Mouse (Mus musculus): Measurements from ENCODE around the gene Exoc4. TPM values are rescaled to one million over a fixed set of nuclear protein-coding genes. Genes with fewer than 3 reads are reported as not detected.

Gene Exoc4
- polyA plus RNA-seq, 1 experiment from 2014 or later, result 70.0 TPM

DNA sequence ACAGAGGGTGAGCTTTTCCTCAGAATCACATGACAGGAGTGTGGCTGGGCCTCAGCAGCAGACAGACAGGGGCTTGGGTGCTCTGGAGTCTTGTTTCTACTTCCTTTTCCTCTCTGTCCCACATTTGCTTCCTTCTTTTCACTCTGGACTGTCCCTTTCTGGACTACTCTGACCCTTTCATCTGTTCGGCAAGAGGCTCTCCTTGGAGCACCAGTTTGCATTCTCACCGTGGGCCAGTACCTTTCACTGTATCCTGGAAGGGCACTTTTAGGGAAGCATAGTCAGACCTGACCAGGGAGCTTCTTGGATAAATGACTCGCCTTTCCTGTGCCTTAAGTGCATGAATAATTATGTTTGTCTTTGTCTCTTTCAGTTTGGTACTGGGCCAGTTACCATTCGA is 266.5 kb downstream of the Exoc4 start:
- H3K27ac ChIP-seq (ENCODE audit: low read length), result peak overlapping the region; percentile 60; the same call in 1 of the 2 replicates
- peaks cover 7% of the 10 kb centered on the region for H3K4me1 ChIP-seq (replicated peaks; ENCODE audit: control insufficient read depth, insufficient read depth, low read length)
- no peaks in the 10 kb centered on the region for H3K27me3 ChIP-seq (replicated peaks; ENCODE audit: control insufficient read depth, insufficient read depth, low read length)
- H3K4me2 ChIP-seq (ENCODE audit: low read length), result no peak overlapping the region
- no peaks in the 10 kb centered on the region; the same call in 1 of the 2 replicates for H3K36me3 ChIP-seq (ENCODE audit: control insufficient read depth, insufficient read depth)
- H3K9ac ChIP-seq (replicated peaks; ENCODE audit: low read depth, low read length), result peak overlapping the region; percentile 39; the same call in 1 of the 2 replicates
- no peak for ATAC-seq
- no peaks in the 10 kb centered on the region for H3K9me3 ChIP-seq (ENCODE audit: control insufficient read depth, low read length)
- 21% methylated on average over 4 of the region's 4 CpGs for WGBS
- no peak overlapping the region for H3K4me3 ChIP-seq (replicated peaks; ENCODE audit: low read length)

DNA sequence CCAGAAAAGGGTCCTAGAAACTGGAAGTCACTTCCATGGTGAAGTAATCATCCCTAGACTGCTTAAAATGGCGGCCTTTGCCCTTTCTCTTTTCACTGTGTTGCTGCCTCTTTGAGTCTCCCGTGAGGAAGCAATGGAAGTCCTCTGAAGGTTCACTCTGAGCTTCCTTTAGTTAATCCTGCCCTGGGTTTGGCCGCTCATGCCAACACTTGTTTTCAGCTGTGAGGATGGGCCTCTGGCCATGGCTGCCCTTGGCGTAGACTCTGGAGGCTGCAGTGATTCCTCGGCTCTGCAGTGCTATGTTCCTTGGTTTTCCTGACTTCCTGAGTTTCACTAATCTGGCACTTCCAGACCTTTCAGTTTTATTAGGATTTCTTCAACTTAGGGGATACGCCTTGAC is 267.9 kb downstream of the Exoc4 start:
- Histone ChIP-seq H3K9me3 (ENCODE audit: control insufficient read depth, low read length) (no peaks in the 10 kb centered on the region), H3K36me3 (ENCODE audit: control insufficient read depth, insufficient read depth) (no peaks in the 10 kb centered on the region), H3K4me3 (replicated peaks; ENCODE audit: low read length) (no peak overlapping the region), H3K9ac (replicated peaks; ENCODE audit: low read depth, low read length) (no peak overlapping the region), H3K4me2 (ENCODE audit: low read length) (no peak overlapping the region), H3K27ac (ENCODE audit: low read length) (no peak overlapping the region), H3K4me1 (replicated peaks; ENCODE audit: control insufficient read depth, insufficient read depth, low read length) (peaks cover 7% of the 10 kb centered on the region), H3K27me3 (replicated peaks; ENCODE audit: control insufficient read depth, insufficient read depth, low read length) (no peaks in the 10 kb centered on the region)
- 83% methylated on average over 6 of the region's 6 CpGs for whole genome bisulfite sequencing
- no peak for ATAC-seq

DNA sequence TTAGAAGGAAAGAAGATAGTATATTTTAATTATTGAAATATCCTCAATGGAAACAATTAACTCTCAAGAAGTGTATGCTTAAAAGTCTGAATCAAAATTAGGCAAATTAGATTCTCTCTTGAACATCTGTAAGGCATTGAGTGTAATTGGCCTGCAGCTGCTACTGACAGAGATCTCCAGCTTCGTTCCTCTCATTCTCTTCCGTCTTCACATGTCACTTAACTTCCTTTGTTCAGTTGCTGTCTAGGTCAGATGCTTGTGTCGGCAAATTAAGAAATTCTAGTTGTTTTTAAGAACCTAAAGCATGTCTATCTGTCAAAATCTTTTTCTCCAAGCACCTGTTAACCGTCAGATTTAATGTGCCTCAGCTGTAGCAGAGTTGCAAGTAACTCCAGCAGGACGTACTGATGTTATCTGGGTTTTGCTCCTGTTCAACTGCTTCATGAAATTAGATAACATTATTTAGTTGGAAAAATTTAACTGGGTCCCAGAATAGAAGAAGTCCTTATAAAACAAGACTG is 269.1 kb downstream of the Exoc4 start:
- Histone ChIP-seq H3K36me3 (ENCODE audit: control insufficient read depth, insufficient read depth) (no peaks in the 10 kb centered on the region), H3K27ac (ENCODE audit: low read length) (peak overlapping the region; percentile 47), H3K9ac (replicated peaks; ENCODE audit: low read depth, low read length) (no peak overlapping the region), H3K4me2 (ENCODE audit: low read length) (no peak overlapping the region), H3K4me1 (replicated peaks; ENCODE audit: control insufficient read depth, insufficient read depth, low read length) (peaks cover 7% of the 10 kb centered on the region), H3K4me3 (replicated peaks; ENCODE audit: low read length) (no peak overlapping the region), H3K9me3 (ENCODE audit: control insufficient read depth, low read length) (no peaks in the 10 kb centered on the region), H3K27me3 (replicated peaks; ENCODE audit: control insufficient read depth, insufficient read depth, low read length) (no peaks in the 10 kb centered on the region)
- ATAC-seq, result 0 out of 2 replicates have a peak, but pooled peaks have one; percentile 43
- 37% methylated on average over 5 of the region's 5 CpGs for WGBS

DNA sequence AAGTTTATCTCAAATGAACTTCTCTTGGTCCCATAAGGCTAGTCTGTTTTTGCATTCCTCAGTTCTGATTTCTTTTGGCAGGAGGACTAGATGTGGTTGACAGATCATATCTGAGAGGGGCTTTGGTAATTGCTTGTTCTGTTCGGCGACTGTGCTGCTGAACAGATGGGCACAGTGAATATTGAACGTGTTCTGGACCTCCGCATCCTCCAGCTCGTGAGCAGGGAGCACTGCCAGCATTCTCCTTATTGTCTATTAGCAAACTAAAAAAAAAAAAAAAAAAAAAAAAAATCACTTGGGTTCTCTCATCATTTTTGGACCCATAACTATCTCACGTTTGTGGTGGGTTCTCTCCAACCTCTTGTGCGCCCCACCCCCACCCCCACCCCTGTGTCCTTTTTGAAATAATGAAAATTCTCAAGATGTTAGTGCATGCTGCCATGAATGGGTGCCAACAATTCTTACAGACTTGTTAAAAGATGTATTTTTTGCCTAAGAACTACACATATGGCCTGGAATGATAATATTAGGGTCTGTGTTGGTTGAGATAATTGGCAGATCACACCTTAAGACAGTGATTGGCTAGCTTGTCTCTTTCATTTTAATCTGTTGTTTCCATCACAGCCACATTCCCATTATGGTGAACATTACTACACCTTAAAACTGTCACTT is 276.9 kb downstream of the Exoc4 start:
- peak; percentile 95 for ATAC-seq
- H3K27ac ChIP-seq (ENCODE audit: low read length), result peak overlapping the region; percentile 87
- 39% methylated on average over 7 of the region's 7 CpGs for WGBS
- no peak overlapping the region for H3K4me2 ChIP-seq (ENCODE audit: low read length)
- no peaks in the 10 kb centered on the region for H3K36me3 ChIP-seq (ENCODE audit: control insufficient read depth, insufficient read depth)
- H3K9me3 ChIP-seq (ENCODE audit: control insufficient read depth, low read length), result no peaks in the 10 kb centered on the region
- no peaks in the 10 kb centered on the region for H3K27me3 ChIP-seq (replicated peaks; ENCODE audit: control insufficient read depth, insufficient read depth, low read length)
- no peak overlapping the region for H3K9ac ChIP-seq (replicated peaks; ENCODE audit: low read depth, low read length)
- H3K4me3 ChIP-seq (replicated peaks; ENCODE audit: low read length), result no peak overlapping the region
- H3K4me1 ChIP-seq (replicated peaks; ENCODE audit: control insufficient read depth, insufficient read depth, low read length), result peaks cover 6% of the 10 kb centered on the region

DNA sequence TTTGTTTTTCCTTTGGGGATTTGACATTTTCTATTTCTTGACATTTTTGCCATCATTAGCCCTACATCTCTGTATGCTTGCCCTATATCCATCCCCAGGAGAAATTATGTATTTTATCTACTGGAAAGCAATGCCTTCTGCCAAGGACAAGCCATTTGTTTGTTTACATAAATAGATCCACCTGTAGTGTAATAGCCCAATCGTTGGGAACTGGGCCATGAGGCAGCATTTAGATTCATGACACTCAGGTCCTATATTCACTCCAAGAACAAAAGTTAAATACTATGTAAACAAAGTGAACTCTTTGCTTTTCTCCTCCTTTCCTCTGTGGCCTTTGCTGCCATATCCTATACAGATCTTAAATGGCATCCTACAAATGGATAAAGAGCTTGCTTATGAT is 291.5 kb downstream of the Exoc4 start:
- Histone ChIP-seq H3K4me3 (replicated peaks; ENCODE audit: low read length) (no peak overlapping the region), H3K27me3 (replicated peaks; ENCODE audit: control insufficient read depth, insufficient read depth, low read length) (no peaks in the 10 kb centered on the region), H3K27ac (ENCODE audit: low read length) (no peak overlapping the region), H3K4me2 (ENCODE audit: low read length) (no peak overlapping the region), H3K36me3 (ENCODE audit: control insufficient read depth, insufficient read depth) (no peaks in the 10 kb centered on the region), H3K4me1 (replicated peaks; ENCODE audit: control insufficient read depth, insufficient read depth, low read length) (no peaks in the 10 kb centered on the region), H3K9ac (replicated peaks; ENCODE audit: low read depth, low read length) (no peak overlapping the region), H3K9me3 (ENCODE audit: control insufficient read depth, low read length) (no peaks in the 10 kb centered on the region)
- ATAC-seq, result no peak
- 86% methylated on average over 1 of the region's 1 CpGs for WGBS

DNA sequence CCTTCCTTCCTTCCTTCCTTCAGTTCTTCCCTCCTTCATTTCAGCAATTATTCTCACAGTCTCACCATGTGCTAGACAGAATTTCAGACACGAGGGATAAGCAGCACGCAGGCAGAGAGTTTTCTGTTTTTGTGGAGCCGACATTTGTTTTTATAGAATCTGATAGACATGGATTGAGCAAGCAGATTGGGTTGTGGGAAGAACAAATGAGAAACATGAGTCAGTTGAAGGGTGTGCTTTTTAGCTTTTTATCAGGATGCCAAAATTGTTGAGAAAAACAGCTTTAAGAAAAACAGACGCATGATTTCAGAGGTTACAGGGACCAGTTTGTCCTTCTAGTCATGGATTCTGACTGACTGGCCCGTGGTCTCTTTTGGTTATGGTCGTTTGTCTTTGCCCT is 293.8 kb downstream of the Exoc4 start:
- H3K27ac ChIP-seq (ENCODE audit: low read length), result peak overlapping the region; percentile 58
- 0 out of 2 replicates have a peak, but pooled peaks have one; percentile 26 for ATAC-seq
- no peaks in the 10 kb centered on the region for H3K36me3 ChIP-seq (ENCODE audit: control insufficient read depth, insufficient read depth)
- H3K9me3 ChIP-seq (ENCODE audit: control insufficient read depth, low read length), result no peaks in the 10 kb centered on the region
- no peaks in the 10 kb centered on the region for H3K4me1 ChIP-seq (replicated peaks; ENCODE audit: control insufficient read depth, insufficient read depth, low read length)
- H3K4me3 ChIP-seq (replicated peaks; ENCODE audit: low read length), result no peak overlapping the region
- WGBS, result 59% methylated on average over 6 of the region's 6 CpGs
- H3K9ac ChIP-seq (replicated peaks; ENCODE audit: low read depth, low read length), result no peak overlapping the region
- no peak overlapping the region for H3K4me2 ChIP-seq (ENCODE audit: low read length)
- no peaks in the 10 kb centered on the region for H3K27me3 ChIP-seq (replicated peaks; ENCODE audit: control insufficient read depth, insufficient read depth, low read length)

DNA sequence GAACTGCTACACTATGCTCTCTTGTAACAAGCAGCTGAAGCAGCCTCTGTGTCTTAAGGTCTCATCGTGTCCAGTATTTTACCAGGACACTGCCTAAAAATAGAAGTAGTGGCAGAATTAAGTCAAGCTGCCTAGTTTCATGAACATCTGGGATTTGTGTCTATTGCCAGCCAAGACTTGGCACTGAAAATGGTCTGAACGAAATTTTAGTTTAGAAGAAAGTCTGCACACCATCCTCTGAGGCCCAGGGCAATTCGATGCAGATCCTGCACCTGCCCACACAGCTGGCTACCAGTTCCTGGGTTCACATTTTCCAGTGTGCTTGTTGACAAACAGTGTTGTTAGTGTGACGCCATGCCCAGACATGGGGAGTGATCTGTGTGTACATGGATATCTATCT is 303.0 kb downstream of the Exoc4 start:
- H3K9me3 ChIP-seq (ENCODE audit: control insufficient read depth, low read length), result no peaks in the 10 kb centered on the region
- no peaks in the 10 kb centered on the region for H3K36me3 ChIP-seq (ENCODE audit: control insufficient read depth, insufficient read depth)
- no peak overlapping the region for H3K9ac ChIP-seq (replicated peaks; ENCODE audit: low read depth, low read length)
- peak overlapping the region; percentile 36; the same call in 1 of the 2 replicates for H3K27ac ChIP-seq (ENCODE audit: low read length)
- 0 out of 2 replicates have a peak, but pooled peaks have one; percentile 23 for ATAC-seq
- H3K4me2 ChIP-seq (ENCODE audit: low read length), result no peak overlapping the region
- H3K27me3 ChIP-seq (replicated peaks; ENCODE audit: control insufficient read depth, insufficient read depth, low read length), result no peaks in the 10 kb centered on the region
- H3K4me3 ChIP-seq (replicated peaks; ENCODE audit: low read length), result no peak overlapping the region
- WGBS, result 46% methylated on average over 4 of the region's 4 CpGs
- peaks cover 10% of the 10 kb centered on the region for H3K4me1 ChIP-seq (replicated peaks; ENCODE audit: control insufficient read depth, insufficient read depth, low read length)

DNA sequence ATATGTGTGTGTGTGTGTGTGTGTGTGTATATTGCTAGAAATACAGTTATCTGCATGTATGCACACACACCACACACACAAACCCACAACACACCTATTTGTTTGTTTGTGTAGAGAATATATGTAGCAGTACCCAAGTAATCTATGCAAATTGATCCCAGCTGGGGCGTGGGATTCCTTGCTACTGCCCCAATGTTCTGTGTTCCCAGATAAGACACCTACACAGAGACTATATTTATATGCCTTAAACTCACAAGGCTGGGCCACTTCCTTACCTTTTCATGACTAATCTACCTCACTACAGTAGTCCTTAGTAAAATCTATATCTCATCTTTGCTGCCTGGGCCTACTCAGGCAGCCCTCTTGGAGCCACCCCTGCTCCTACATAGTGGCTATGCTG is 312.0 kb downstream of the Exoc4 start:
- Histone ChIP-seq H3K9me3 (ENCODE audit: control insufficient read depth, low read length) (no peaks in the 10 kb centered on the region), H3K27ac (ENCODE audit: low read length) (no peak overlapping the region), H3K4me1 (replicated peaks; ENCODE audit: control insufficient read depth, insufficient read depth, low read length) (no peaks in the 10 kb centered on the region), H3K4me3 (replicated peaks; ENCODE audit: low read length) (no peak overlapping the region), H3K4me2 (ENCODE audit: low read length) (no peak overlapping the region), H3K27me3 (replicated peaks; ENCODE audit: control insufficient read depth, insufficient read depth, low read length) (no peaks in the 10 kb centered on the region), H3K9ac (replicated peaks; ENCODE audit: low read depth, low read length) (no peak overlapping the region), H3K36me3 (ENCODE audit: control insufficient read depth, insufficient read depth) (no peaks in the 10 kb centered on the region)
- WGBS, result 87% methylated on average over 1 of the region's 1 CpGs
- no peak for ATAC-seq

DNA sequence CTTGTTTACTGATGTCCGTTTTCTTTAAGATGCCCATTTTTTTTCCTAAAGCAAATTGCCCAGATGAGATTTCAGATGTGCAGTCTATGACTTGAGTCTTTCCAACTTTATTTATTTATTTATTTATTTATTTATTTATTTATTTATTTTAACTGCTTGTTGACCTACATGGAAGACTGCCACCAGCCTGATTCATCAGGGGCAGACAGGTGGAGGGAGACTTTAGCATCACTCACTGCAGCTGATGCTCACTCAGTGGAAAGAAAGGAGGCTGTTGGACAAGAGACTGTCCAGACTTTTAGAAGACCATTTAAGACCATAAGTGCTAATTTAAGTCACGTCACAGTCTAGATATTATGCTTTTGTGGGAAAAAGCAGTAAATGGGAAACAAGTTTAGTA is 313.0 kb downstream of the Exoc4 start:
- Histone ChIP-seq H3K4me2 (ENCODE audit: low read length) (no peak overlapping the region), H3K9me3 (ENCODE audit: control insufficient read depth, low read length) (no peaks in the 10 kb centered on the region), H3K4me3 (replicated peaks; ENCODE audit: low read length) (no peak overlapping the region), H3K4me1 (replicated peaks; ENCODE audit: control insufficient read depth, insufficient read depth, low read length) (no peaks in the 10 kb centered on the region), H3K9ac (replicated peaks; ENCODE audit: low read depth, low read length) (no peak overlapping the region), H3K27ac (ENCODE audit: low read length) (no peak overlapping the region), H3K36me3 (ENCODE audit: control insufficient read depth, insufficient read depth) (no peaks in the 10 kb centered on the region), H3K27me3 (replicated peaks; ENCODE audit: control insufficient read depth, insufficient read depth, low read length) (no peaks in the 10 kb centered on the region)
- WGBS, result 92% methylated on average over 2 of the region's 2 CpGs
- no peak for ATAC-seq

Measured in forebrain, embryonic 16.5 days (tissue).